Mouse (Mus musculus) Patski (cell line): Measurements from ENCODE around the gene Zmat5. TPM values are rescaled to one million over a fixed set of nuclear protein-coding genes. Genes with fewer than 3 reads are reported as not detected.

Experiments
- ATAC-seq: fragments of 100-300 bp; one replicate; pipeline ENCODE4 v1.8.0; 2021
- CTCF ChIA-PET: fragments of 350-600 bp; sonication (Branson Sonifier 250); formaldehyde crosslinking; loops from one replicate; lab custom pipeline; 2022; ENCODE audit warnings: inconsistent platforms; lab: Charles Lee
- POLR2A ChIA-PET: fragments of 350-600 bp; sonication (Branson Sonifier 250); formaldehyde crosslinking; loops from one replicate; lab custom pipeline; 2022; ENCODE audit warnings: antibody characterized with exemption, inconsistent platforms; lab: Charles Lee
- DNase-seq: peaks from one replicate; pipeline ENCODE4 v3.0.0-alpha.2; 2011; ENCODE audit warnings: low read depth, low spot score
- H3K27me3 ChIP-seq: fragments of 371-371 bp; one replicate; pipeline ENCODE4 v1.5.1; 2021
- CTCF ChIP-seq: fragments of 100-300 bp; IDR thresholded peaks from one replicate; pipeline ENCODE4 v1.5.1; 2021
- in situ Hi-C: fragments of 300-500 bp; cut with MboI; formaldehyde crosslinking; loops from 3 replicates; pipeline ENCODE4 v1.11.1; 2018; ENCODE audit warnings: low pct_unique_long_range_greater_than_20kb, mixed read lengths
- polyA plus RNA-seq: library from polyadenylated mRNA; unstranded; gene quantifications from one replicate; pipeline ENCODE4 v1.2.3, GENCODE M21; 2021

Gene Zmat5
- polyA plus RNA-seq, 1 experiment from 2014 or later: 38.7 TPM

- no peak for TF ChIP-seq CTCF
- POLR2A ChIA-PET: no interaction called here
Observed at GRCm38 (mm10) chr11:4769293-4769692, 64.8 kb downstream of the Zmat5 start.

GRCm38 (mm10) chr11:4769881-4770280 is 65.4 kb downstream of the Zmat5 start:
- POLR2A ChIA-PET: no interaction called here
- CTCF ChIA-PET: interaction anchor here (1.2 kb wide), 1 partner anchor 25 kb away, joined by 3 read pairs; no protein-coding TSS in a partner anchor
- ATAC-seq (no peak), DNase-seq (no peak)
- H3K27me3 ChIP-seq: no peaks in the 10 kb centered on the region
- TF ChIP-seq CTCF: no peak
- in situ Hi-C loops: loop anchor here (5.0 kb wide), 1 partner anchor 333 kb away; no protein-coding TSS in a partner anchor

More at GRCm38 (mm10) chr11:4769293-4769692, 64.8 kb downstream of the Zmat5 start:
- ATAC-seq (no peak), DNase-seq (no peak)
- CTCF ChIA-PET: no interaction called here
- in situ Hi-C loops: no loop called here
- no peaks in the 10 kb centered on the region for H3K27me3 ChIP-seq

- CTCF ChIA-PET: interaction anchor here (0.7 kb wide), 1 partner anchor 28 kb away, joined by 3 read pairs; no protein-coding TSS in a partner anchor
- in situ Hi-C loops: loop anchor here (5.0 kb wide), 1 partner anchor 334 kb away; no protein-coding TSS in a partner anchor
- DNase-seq (no peak), ATAC-seq (no peak)
- H3K27me3 ChIP-seq: no peaks in the 10 kb centered on the region
- TF ChIP-seq CTCF: no peak
- POLR2A ChIA-PET: no interaction called here
Observed at GRCm38 (mm10) chr11:4771756-4772155, 67.3 kb downstream of the Zmat5 start.

DNA sequence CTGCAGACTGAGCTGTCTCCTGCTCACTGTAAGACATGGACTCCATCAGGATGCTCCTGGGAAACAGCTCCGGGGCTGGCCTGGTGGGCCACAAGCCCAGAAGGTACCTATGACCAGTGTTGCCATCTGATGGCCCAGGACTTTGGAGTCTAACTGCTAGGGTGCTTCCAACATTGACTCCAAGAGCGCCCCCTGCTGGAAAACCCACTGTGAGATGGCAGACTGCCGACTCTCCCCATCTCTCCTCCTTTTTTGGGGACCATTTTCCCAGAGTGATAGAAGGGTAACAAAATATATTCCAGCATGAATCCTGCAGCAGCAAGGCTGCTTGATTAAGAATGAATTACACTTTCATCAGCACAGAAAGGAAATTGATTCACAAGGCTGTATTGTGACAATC is 68.4 kb downstream of the Zmat5 start:
- no peak for TF ChIP-seq CTCF
- no peaks in the 10 kb centered on the region for H3K27me3 ChIP-seq
- ATAC-seq: no peak
- in situ Hi-C loops: loop anchor here (5.0 kb wide), 1 partner anchor 336 kb away; no protein-coding TSS in a partner anchor
- CTCF ChIA-PET: interaction anchor here (0.6 to 2.0 kb wide), 6 partner anchors 11 to 70 kb away, joined by 3 to 5 read pairs (median 4); no protein-coding TSS in a partner anchor
- POLR2A ChIA-PET: no interaction called here
- DNase-seq: no peak

DNA sequence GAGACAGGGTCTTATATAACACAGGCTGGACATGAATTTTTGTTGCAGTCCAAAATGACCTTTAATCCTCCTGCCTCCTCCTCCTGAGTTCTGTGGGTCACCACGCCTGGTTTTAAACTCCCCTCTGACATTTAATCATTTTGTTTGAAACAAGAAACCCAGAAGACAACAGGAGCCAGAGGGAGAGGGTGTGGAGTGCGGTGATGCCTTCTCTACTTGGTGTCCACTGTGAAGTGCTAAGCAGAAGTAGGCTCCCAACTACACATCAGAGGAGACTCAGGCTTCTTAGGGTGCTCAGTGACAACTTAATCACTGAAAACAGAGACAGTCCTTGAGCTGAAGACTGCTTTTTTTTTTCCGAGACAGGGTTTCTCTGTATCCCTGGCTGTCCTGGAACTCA is 76.4 kb downstream of the Zmat5 start:
- no peak for TF ChIP-seq CTCF
- DNase-seq (no peak), ATAC-seq (no peak)
- CTCF ChIA-PET: no interaction called here
- POLR2A ChIA-PET: no interaction called here
- in situ Hi-C loops: no loop called here
- H3K27me3 ChIP-seq: no peaks in the 10 kb centered on the region

DNA sequence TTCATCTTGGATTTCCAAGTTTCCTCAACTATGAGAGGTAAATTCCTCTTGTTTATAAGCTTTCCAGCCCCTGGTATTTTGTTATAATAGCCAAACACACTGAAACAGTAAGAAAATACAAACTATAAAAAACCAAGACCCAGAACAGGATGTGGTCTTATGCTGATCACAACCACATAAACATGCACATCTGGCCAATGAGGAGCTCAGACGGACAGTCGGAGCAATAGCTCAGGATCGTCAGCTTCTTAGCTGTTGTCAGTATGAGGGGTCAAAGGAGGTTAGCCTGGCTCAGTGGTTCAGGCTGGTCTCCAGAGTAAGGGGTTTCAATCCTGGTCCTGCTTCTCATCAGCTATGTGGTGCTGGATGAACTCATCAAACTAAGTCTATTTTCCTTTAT is 78.6 kb downstream of the Zmat5 start:
- no peaks in the 10 kb centered on the region for H3K27me3 ChIP-seq
- in situ Hi-C loops: no loop called here
- ATAC-seq: no peak
- TF ChIP-seq CTCF: no peak
- CTCF ChIA-PET: no interaction called here
- POLR2A ChIA-PET: no interaction called here
- DNase-seq: no peak

- no peak for ATAC-seq
- TF ChIP-seq CTCF: no peak
- no peaks in the 10 kb centered on the region for H3K27me3 ChIP-seq
- CTCF ChIA-PET: interaction anchor here (0.8 to 1.5 kb wide), 2 partner anchors 11 to 27 kb away, joined by 4 read pairs; no protein-coding TSS in a partner anchor
- in situ Hi-C loops: no loop called here
- DNase-seq: no peak
- POLR2A ChIA-PET: no interaction called here
Observed at GRCm38 (mm10) chr11:4784629-4785142, 80.2 kb downstream of the Zmat5 start.

Other genes with a start within 250 kb of the Zmat5 start
- 49.1 TPM for gene Mtmr3, start 109.8 kb upstream of the Zmat5 start, polyA plus RNA-seq
- gene Gm11032, start 84.6 kb upstream of the Zmat5 start, polyA plus RNA-seq: not detected
- 32.6 TPM for gene Ascc2, start 66.9 kb upstream of the Zmat5 start, polyA plus RNA-seq
- gene Uqcr10, start 336 bp upstream of the Zmat5 start, polyA plus RNA-seq: 842 TPM
- gene Cabp7, start 42.1 kb downstream of the Zmat5 start, polyA plus RNA-seq: 0.03 TPM
- 93.1 TPM for gene Nf2, start 144.9 kb downstream of the Zmat5 start, polyA plus RNA-seq
- 94.7 TPM for gene Nipsnap1, start 169.3 kb downstream of the Zmat5 start, polyA plus RNA-seq
- 44.2 TPM for gene Thoc5, start 190.6 kb downstream of the Zmat5 start, polyA plus RNA-seq
- gene Nefh, start 243.4 kb downstream of the Zmat5 start, polyA plus RNA-seq: 0.05 TPM